Mouse (Mus musculus): Measurements from ENCODE around the gene Trmo. TPM values are rescaled to one million over a fixed set of nuclear protein-coding genes. Genes with fewer than 3 reads are reported as not detected.

Gene Trmo
- 1 to 10 TPM; 3.8 to 4.6 (median 4.1) TPM for total RNA-seq (2022)

GRCm38 (mm10) chr4:46389013-46389611, at the start of gene Trmo:
Gene Trmo, minus strand, starts transcription at chr4:46389437.
- DNase-seq (ENCODE audit: low spot score in 2 of 2), result peak; percentile 93 to 94

- DNase-seq (ENCODE audit: low spot score in 2 of 2), result no peak
Observed at GRCm38 (mm10) chr4:46432339-46433036, 43.3 kb upstream of the Trmo start.

- peak in 1 of 2 experiments; percentile 9 for DNase-seq (ENCODE audit: low spot score in 2 of 2)
Observed at GRCm38 (mm10) chr4:46428903-46429499, 39.8 kb upstream of the Trmo start.

- DNase-seq (ENCODE audit: low spot score in 2 of 2), result no peak
Observed at GRCm38 (mm10) chr4:46422625-46423024, 33.4 kb upstream of the Trmo start.

- no peak for DNase-seq (ENCODE audit: low spot score in 2 of 2)
Observed at GRCm38 (mm10) chr4:46418851-46419250, 29.6 kb upstream of the Trmo start.

GRCm38 (mm10) chr4:46417491-46417890, 28.3 kb upstream of the Trmo start:
- no peak for DNase-seq (ENCODE audit: low spot score in 2 of 2)

- DNase-seq (ENCODE audit: low spot score in 2 of 2), result no peak
Observed at GRCm38 (mm10) chr4:46413406-46413805, 24.2 kb upstream of the Trmo start, which contains the start of gene Hemgn. Gene Hemgn, minus strand, starts transcription at chr4:46413506.

- no peak for DNase-seq (ENCODE audit: low spot score in 2 of 2)
Observed at GRCm38 (mm10) chr4:46412113-46412512, 22.9 kb upstream of the Trmo start.

GRCm38 (mm10) chr4:46411489-46411888, 22.3 kb upstream of the Trmo start:
- no peak for DNase-seq (ENCODE audit: low spot score in 2 of 2)

GRCm38 (mm10) chr4:46410677-46411076, 21.4 kb upstream of the Trmo start:
- no peak for DNase-seq (ENCODE audit: low spot score in 2 of 2)

- no peak for DNase-seq (ENCODE audit: low spot score in 2 of 2)
Observed at GRCm38 (mm10) chr4:46406966-46407703, 17.9 kb upstream of the Trmo start.

- no peak for DNase-seq (ENCODE audit: low spot score in 2 of 2)
Observed at GRCm38 (mm10) chr4:46404042-46404795, 15.0 kb upstream of the Trmo start.

GRCm38 (mm10) chr4:46398839-46399238, 9.6 kb upstream of the Trmo start:
- no peak for DNase-seq (ENCODE audit: low spot score in 2 of 2)

GRCm38 (mm10) chr4:46395736-46396135, 6.5 kb upstream of the Trmo start:
- no peak for DNase-seq (ENCODE audit: low spot score in 2 of 2)

GRCm38 (mm10) chr4:46394388-46394787, 5.2 kb upstream of the Trmo start:
- no peak for DNase-seq (ENCODE audit: low spot score in 2 of 2)

GRCm38 (mm10) chr4:46390390-46390970, 1.2 kb upstream of the Trmo start:
- peak; percentile 36 to 42 for DNase-seq (ENCODE audit: low spot score in 2 of 2)

GRCm38 (mm10) chr4:46389612-46390341, 540 bp upstream of the Trmo start:
- peak in 1 of 2 experiments; percentile 16 for DNase-seq (ENCODE audit: low spot score in 2 of 2)

- DNase-seq (ENCODE audit: low spot score in 2 of 2), result no peak
Observed at GRCm38 (mm10) chr4:46388556-46388955, 681 bp downstream of the Trmo start.

- DNase-seq (ENCODE audit: low spot score in 2 of 2), result peak; percentile 59 to 70
Observed at GRCm38 (mm10) chr4:46374869-46375368, 14.3 kb downstream of the Trmo start.

- DNase-seq (ENCODE audit: low spot score in 2 of 2), result no peak
Observed at GRCm38 (mm10) chr4:46374455-46374854, 14.8 kb downstream of the Trmo start.

Data from left cerebral cortex, adult 8-10 months (tissue).